Mouse (Mus musculus) kidney, adult 2 months (tissue): Measurements from ENCODE around the gene Ltbp1.

Experiments used
- CTCF ChIP-seq: fragments of 200-500 bp; conservative IDR thresholded peaks from 2 replicates; pipeline ENCODE4 v1.5.1; 2011; ENCODE audit warnings: low read depth, mild to moderate bottlenecking, control low read depth, low read length, moderate library complexity, mixed read lengths; ENCODE audit not compliant: insufficient read depth, insufficient read length
- POLR2A ChIP-seq: fragments of 200-500 bp; IDR thresholded peaks from one replicate; pipeline ENCODE4 v1.6.1; 2011; ENCODE audit warnings: low read depth, low read length, control low read depth

GRCm38 (mm10) chr17:75268506-75268905 lies 263.1 kb downstream of the Ltbp1 start:
- no peak for TF ChIP-seq POLR2A
- TF ChIP-seq CTCF = no peak
